Mouse (Mus musculus) heart, postnatal 25 days (tissue): Measurements from ENCODE around the gene Morn5. TPM values are rescaled to one million over a fixed set of nuclear protein-coding genes. Genes with fewer than 3 reads are reported as not detected.

Source experiments
- DNase-seq: peaks from one replicate; pipeline ENCODE4 v3.0.0; 2022; ENCODE audit warnings: low spot score
- intact Hi-C: fragments of 180-260 bp; cut with DNase I; formaldehyde crosslinking; loops from one replicate; pipeline ENCODE4 v1.15.1; 2025
- total RNA-seq, 2 experiments: library from RNA; stranded (reverse); gene quantifications; 2 replicates each; pipeline ENCODE4 v1.2.3; 2021

Gene Morn5
- total RNA-seq, 2 experiments from 2014 or later = not detected

DNA sequence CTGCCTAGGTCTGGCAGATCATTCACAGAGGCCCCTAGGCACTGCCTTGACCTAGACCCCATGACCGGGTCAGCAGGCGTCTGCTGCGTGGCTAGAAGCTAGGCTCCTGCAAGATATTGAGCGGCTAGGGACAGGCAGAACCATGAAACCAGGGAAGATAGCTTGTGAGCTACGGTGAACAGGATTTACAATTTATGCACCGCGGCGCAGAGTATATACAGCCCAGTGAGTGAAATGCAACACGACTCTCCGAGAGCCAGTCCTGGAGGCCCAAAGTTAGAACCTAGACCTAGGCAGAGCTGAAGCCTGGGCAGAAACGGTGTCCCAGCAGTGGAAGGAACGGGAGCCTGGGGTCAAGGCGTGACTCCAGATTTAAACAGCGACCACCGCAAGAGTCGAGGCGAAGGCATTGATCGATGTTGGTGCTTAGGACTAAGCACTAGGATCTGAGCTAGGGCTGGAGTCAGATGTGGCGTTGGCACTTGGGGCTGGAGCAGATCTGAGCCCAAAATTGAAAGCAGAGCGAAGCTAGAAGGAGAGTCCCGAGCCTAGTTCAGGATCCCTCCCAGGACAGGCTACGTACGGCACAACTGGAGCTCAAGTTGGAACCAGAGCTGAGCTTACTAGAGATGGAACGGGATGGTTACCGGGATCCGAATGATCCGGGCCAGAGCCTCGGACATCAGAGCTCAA lies 52.8 kb downstream of the Morn5 start:
- no peak for DNase-seq
- intact Hi-C loops = loop anchor here (5.0 to 10.0 kb wide), 2 partner anchors 110 to 173 kb away; no protein-coding TSS in a partner anchor

DNA sequence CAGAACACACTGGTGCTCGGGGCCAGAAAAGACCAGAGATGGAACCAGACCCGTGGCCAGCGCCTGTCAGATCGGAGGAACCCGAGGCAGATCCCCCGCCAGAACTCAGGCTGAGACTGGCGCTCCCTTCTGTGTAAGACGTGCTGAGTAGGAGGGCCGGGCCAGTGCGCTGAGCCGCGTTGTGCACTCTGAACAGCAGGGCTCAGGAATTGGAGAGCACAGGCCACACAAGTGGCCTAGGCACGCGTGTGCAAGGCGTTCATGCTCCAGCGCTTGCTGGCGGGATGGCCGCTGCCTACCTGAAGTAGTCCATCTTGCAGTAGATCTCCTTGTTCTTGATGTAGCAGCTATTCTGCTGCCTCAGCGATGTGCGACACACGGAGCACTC lies 53.3 kb downstream of the Morn5 start:
- intact Hi-C loops = loop anchor here (5.0 to 10.0 kb wide), 2 partner anchors 110 to 172 kb away; no protein-coding TSS in a partner anchor
- DNase-seq = no peak

DNA sequence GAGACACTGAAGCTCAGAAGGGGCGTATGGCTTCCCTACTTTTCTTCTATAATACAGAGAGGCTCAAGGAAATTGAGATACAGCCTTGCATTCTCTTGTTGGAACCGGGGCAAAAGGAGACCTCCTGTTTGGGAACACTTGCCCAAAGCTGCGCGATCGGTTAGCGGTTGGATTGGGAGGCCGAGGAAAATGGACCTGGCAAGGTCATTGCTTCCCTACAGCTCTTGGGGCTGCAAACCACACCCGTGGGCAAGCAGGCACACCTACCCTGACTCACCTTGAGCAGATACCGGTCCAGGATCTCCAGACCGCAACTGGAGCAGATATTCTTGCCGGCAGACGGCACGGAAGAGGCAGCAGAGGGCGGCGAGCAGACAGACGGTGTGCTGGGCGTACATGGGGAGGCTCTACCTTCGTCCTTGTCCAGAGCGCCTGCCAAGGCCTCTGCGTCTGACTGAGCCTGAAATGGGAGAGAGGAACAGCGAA lies 53.9 kb downstream of the Morn5 start:
- DNase-seq = no peak
- intact Hi-C loops = loop anchor here (5.0 to 10.0 kb wide), 2 partner anchors 109 to 172 kb away; no protein-coding TSS in a partner anchor

DNA sequence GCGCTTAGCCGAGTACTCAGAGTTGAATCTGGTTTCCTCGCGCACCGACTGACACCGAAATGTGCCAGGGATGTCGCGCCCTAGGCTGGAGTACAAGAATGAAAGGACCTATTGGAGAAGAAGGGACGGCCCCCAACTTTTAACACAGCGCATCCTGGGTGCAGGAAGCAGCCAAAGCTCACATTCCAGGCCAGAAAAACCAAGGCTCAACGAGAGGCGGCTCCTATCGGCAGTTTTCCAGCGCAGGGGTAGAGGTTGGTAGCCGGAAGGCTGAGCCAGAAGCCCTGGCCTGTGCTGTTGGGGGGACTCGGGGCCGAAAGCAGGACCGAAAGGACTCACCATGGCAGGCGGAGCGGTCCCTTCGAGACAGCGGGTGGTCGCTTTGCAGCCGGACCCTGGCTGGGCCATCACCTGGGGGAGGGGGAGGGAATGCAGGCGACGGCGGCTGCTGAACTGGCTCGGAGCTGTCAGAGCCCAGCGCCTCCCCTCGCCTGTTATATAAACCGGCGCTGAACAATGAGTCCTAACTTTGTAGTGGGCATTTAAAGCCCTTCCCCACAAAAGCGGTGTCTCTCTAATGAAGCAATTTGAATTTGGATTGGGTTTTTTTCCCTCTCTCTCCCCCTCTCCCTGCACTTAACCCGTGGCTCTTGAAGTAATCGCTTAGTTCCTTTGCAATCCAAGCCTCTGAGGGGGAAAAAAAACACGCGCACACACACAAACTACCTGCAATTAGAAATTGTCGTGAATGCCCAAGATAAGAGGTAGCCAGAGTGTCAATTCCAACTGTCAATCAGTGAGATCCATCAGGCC lies 54.5 kb downstream of the Morn5 start:
- intact Hi-C loops = loop anchor here (5.0 to 10.0 kb wide), 2 partner anchors 109 to 171 kb away; no protein-coding TSS in a partner anchor
- no peak for DNase-seq

DNA sequence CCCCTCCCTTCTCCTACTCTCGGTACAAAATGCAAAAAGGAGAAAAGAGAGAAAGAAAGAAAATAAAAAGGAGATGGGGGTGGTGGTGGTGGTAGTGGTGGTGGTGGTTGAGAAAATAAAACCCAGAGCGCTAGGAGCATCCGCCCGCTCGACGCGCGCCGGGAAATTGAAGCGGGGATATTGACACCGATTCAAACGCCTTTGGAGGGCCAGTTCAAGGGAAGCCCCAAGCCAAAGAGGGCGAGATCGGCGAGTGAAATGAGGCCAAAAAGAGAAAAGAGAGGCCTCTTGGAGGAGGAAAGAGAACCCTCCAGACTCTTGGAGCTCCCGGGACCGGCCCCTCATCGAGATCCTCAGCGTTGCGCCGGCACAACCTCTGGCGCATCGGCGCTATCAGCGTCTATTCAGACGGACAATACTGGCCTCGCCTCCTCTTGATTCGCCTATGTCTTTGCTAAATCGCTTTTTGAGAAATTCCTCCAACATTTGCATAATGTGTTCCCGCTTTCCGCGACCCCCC lies 55.2 kb downstream of the Morn5 start:
- no peak for DNase-seq
- intact Hi-C loops = loop anchor here (5.0 to 10.0 kb wide), 2 partner anchors 108 to 170 kb away; no protein-coding TSS in a partner anchor

DNA sequence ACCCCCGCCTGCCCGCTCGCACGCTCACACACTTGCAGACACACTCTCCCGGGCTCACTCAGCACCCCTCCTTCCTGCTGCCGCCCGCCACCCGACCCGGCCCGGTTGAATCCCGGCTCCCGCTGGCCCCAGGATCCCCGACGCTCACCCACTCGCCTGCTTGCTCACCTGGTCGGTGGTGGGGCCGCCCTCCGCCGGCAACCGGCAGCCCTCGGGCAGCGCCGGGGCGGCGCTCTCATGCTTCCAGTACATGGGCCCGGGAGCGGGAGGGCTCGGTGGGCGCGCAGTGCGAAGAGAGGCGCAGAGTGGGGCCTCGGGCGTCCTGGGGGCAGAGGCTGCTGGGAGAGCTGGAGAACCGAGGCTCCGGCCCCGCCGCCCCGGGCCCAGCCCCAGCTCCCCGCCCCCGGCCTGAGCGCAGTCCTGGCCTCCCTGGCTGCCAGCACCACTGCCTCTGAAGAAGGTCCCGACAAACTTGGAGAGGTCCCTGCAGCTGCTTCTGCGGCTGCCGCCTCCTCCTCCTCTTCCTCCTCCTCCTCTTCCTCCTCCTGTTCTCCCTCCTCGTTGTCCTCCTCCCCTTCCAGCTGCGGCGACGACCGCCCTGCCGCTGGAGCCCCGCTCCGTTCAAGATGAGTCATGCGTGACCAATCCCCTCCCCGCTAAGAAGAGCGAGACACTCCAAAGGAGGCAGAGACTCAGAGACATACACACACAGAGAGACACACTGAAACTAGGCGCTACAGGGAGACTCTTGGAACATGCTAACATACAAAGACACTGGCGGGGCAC lies 55.9 kb downstream of the Morn5 start, which contains the start of gene Lhx6:
TSS of gene Lhx6 (minus strand) at position 453 of the 786 bp plus-strand sequence.
- DNase-seq = no peak
- intact Hi-C loops = loop anchor here (5.0 to 10.0 kb wide), 3 partner anchors 93 to 170 kb away; no protein-coding TSS in a partner anchor

DNA sequence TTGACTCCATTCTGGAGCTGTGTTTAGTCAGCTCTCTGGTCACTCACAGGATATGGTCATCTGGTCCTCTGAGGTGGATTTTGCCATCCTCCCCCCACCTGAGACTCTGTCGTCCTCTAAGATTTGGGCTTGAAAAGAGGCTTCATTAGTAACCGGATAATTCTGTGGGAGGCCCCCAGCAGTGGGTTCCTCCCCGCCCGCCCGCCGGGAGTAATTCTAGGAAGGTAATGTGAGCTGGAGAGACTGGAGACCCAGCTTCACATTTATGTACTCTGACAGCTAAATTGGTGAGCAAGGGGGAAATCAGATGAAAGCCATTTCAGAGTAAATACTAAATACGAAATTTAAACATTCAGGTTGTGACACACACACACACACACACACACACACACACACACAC lies 59.4 kb downstream of the Morn5 start:
- intact Hi-C loops = loop anchor here (5.0 to 10.0 kb wide), 2 partner anchors 96 to 166 kb away; no protein-coding TSS in a partner anchor
- DNase-seq = no peak

DNA sequence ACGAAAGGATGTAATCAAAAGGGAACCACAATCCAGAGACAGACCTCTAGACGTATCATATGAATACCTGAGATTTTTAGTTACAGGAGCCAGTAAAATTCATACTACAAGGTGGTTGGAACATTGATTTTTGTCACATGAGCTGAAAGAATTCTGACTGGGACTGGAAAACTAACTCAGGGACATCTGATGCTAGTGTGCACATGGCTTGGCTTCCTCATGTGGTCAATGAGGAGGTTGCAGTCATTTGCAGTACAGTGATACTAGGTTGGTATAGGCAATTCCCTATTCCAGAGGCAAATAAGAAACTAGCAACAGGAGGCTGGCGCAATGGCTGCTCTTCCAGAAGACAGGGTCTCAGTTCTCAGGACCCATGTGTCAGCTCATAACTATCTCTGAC lies 63.4 kb downstream of the Morn5 start:
- intact Hi-C loops = no loop called here
- DNase-seq = no peak

DNA sequence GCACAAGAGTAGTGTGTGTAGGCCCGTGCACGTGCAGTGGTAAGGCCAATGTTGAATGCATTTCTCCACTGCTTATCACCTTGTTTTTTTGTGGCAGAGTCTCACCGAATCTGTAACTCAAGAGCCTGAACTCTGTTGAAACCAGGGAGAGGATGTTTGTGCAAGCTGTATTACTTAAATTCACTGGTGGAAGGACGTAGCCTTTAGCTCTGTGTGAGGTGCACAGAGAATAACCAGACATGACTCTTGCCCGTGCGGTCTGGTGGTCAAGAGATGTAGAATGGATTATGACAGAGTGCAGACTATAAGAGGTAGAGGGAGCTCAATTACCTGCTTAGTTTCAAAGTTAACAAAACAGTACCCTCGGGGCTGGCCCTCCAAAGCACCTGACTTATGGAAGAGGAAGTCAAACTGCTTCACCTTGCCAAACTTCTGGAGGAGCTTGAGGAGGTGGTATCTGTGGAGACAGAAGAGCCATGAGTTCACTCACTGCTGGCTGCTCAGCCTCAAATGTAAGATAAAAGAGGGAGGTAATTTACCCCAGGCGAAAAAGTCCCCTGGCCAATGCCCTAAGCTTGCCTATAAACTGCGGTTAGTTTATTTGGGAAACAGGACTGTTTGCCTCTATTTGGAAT lies 77.7 kb downstream of the Morn5 start:
- DNase-seq = no peak
- intact Hi-C loops = no loop called here

DNA sequence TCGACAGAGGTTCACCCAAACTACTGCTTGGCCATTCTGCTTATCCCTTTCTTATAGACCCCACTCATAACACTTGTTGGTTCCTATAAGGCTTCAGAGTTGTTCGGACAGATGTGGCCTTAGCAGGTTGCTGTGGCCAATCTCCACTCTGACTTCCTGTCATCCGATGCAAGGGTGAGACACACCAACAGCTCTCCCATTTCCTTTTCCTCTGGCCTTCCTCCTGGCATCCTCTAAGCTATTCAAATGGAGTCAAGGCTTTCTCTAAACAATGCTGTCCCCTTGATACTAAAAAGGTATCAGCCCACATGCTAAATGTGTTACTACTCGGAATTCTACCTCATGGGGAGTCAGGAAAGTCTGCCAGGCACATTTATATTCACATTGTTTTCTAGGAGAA lies 78.7 kb downstream of the Morn5 start:
- no peak for DNase-seq
- intact Hi-C loops = loop anchor here (2.0 kb wide), 1 partner anchor 71 kb away; no protein-coding TSS in a partner anchor

DNA sequence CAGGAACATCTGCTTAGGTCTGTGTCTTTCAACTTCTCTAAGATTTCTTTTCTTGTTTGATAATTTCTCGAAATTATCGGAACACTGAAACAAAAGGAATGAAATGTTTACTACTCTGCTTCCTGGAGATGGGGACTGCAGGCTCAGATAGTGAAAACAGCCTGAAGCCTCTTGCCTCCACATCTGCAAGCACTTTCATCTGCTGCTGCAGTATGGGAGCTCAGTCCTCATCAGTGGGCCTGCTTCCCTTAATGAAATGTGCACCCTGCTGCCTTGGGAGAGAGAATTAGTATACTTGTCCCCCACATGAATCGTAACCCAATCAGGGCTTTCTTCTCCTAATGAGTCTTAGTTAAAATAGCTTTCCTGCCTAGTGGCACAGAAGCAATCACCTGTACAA lies 79.8 kb downstream of the Morn5 start:
- intact Hi-C loops = loop anchor here (2.0 kb wide), 1 partner anchor 70 kb away; no protein-coding TSS in a partner anchor
- DNase-seq = no peak

Other genes with a start within 250 kb of the Morn5 start
- 1 to 10 TPM; 1.1 to 1.2 TPM for gene Ttll11, start 69.5 kb upstream of the Morn5 start, total RNA-seq
- 100 to 1,000 TPM; 676 to 685 TPM for gene Ndufa8, start 52 bp upstream of the Morn5 start, total RNA-seq
- 1 to 10 TPM; 5.1 to 5.6 TPM for gene Lhx6, start 56.0 kb downstream of the Morn5 start, total RNA-seq
- 10 to 100 TPM; 41.9 to 43.3 TPM for gene Mrrf, start 86.9 kb downstream of the Morn5 start, total RNA-seq
- 10 to 100 TPM; 34.5 to 38.1 TPM for gene Rbm18, start 87.3 kb downstream of the Morn5 start, total RNA-seq
- 10 to 100 TPM; 16.4 to 16.8 TPM for gene Ptgs1, start 181.0 kb downstream of the Morn5 start, total RNA-seq